Mouse (Mus musculus) neural tube, embryonic 14.5 days (tissue): ENCODE results near the gene Cckbr. TPM values are rescaled to one million over a fixed set of nuclear protein-coding genes. Genes with fewer than 3 reads are reported as not detected.
"Not testable (repeated sequence)": the region's sequence is repeated elsewhere in the genome, so short reads cannot be mapped to it uniquely, and the experiment has no call there.

ENCODE experiments used
- ATAC-seq: fragments of 200-750 bp; cut with Nextera tagmentation; 2 replicates; pipeline ENCODE4 v1.8.0; 2017; ENCODE audit warnings: low read depth, mild to moderate bottlenecking, moderate TSS enrichment, moderate library complexity
- H3K27ac ChIP-seq: fragments of 300-500 bp; sonication (generic); 2 replicates; pipeline ENCODE4 v1.5.1; 2014; ENCODE audit warnings: low read depth, mild to moderate bottlenecking, control low read depth, low read length, moderate library complexity, mixed read lengths
- H3K27me3 ChIP-seq: fragments of 300-500 bp; sonication (generic); 2 replicates; pipeline ENCODE4 v1.6.1; 2014; ENCODE audit warnings: low read length; ENCODE audit not compliant: control insufficient read depth, insufficient read depth
- H3K36me3 ChIP-seq: fragments of 300-500 bp; sonication (generic); 2 replicates; pipeline ENCODE4 v1.6.1; 2014; ENCODE audit warnings: low read length, mixed read lengths; ENCODE audit not compliant: control insufficient read depth, insufficient read depth
- H3K4me1 ChIP-seq: fragments of 300-500 bp; sonication (generic); 2 replicates; pipeline ENCODE4 v1.6.1; 2014; ENCODE audit warnings: low read length; ENCODE audit not compliant: control insufficient read depth, insufficient read depth
- H3K4me2 ChIP-seq: fragments of 300-500 bp; sonication (generic); 2 replicates; pipeline ENCODE4 v1.6.1; 2014; ENCODE audit warnings: mild to moderate bottlenecking, low read depth, low read length, control low read depth
- H3K4me3 ChIP-seq: fragments of 300-500 bp; sonication (generic); 2 replicates; pipeline ENCODE4 v1.5.1; 2014; ENCODE audit warnings: low read depth, low read length, control low read depth, mixed read lengths
- H3K9ac ChIP-seq: fragments of 300-500 bp; sonication (generic); replicated peaks from 2 replicates; pipeline ENCODE4 v1.6.1; 2014; ENCODE audit warnings: low read depth, mild to moderate bottlenecking, control low read depth, low read length, mixed read lengths
- H3K9me3 ChIP-seq: fragments of 300-500 bp; sonication (generic); 2 replicates; pipeline ENCODE4 v1.6.1; 2016; ENCODE audit warnings: low read length; ENCODE audit not compliant: control insufficient read depth
- WGBS: fragments of 180-500 bp; shearing (Covaris S2); extraction: QIAGEN DNeasy Blood & Tissue Kit; methylation state at CpG from one replicate; pipeline ENCODE4 v1.1.7; 2014; 5-methylcytosine and 5-hydroxymethylcytosine counted together
- polyA plus RNA-seq: library from polyadenylated mRNA; unstranded; fragments of >200 nt; fragmentation: Nextera tagmentation; extraction: Ambion mirVana; gene quantifications from 2 replicates; pipeline ENCODE4 v1.2.1, GENCODE M21; 2014

The Cckbr gene
- polyA plus RNA-seq, 1 experiment from 2014 or later = 4.4 TPM

GRCm38 (mm10) chr7:105426051-105426450 lies 520 bp downstream of the Cckbr start:
- ATAC-seq = peak; percentile 69
- H3K4me2 ChIP-seq = peak overlapping the region; percentile 88
- 0 out of 2 replicates have a peak, but pooled peaks cover 2% of the 10 kb centered on the region for H3K27me3 ChIP-seq
- H3K27ac ChIP-seq = no peak overlapping the region
- WGBS = 0% methylated on average over 11 of the region's 11 CpGs
- peak overlapping the region; percentile 46 for H3K4me3 ChIP-seq
- H3K36me3 ChIP-seq = no peaks in the 10 kb centered on the region
- H3K9me3 ChIP-seq = no peaks in the 10 kb centered on the region
- H3K4me1 ChIP-seq = no peaks in the 10 kb centered on the region
- peak overlapping the region; percentile 53 for H3K9ac ChIP-seq

GRCm38 (mm10) chr7:105432058-105432457 lies 6.5 kb downstream of the Cckbr start:
- H3K4me1 ChIP-seq = no peaks in the 10 kb centered on the region
- H3K27me3 ChIP-seq = no peaks in the 10 kb centered on the region
- no peaks in the 10 kb centered on the region for H3K9me3 ChIP-seq
- 62% methylated on average over 1 of the region's 1 CpGs for WGBS
- H3K27ac ChIP-seq = no peak overlapping the region
- H3K4me2 ChIP-seq = no peak overlapping the region
- H3K36me3 ChIP-seq = no peaks in the 10 kb centered on the region
- H3K9ac ChIP-seq = no peak overlapping the region
- ATAC-seq = no peak
- no peak overlapping the region for H3K4me3 ChIP-seq

GRCm38 (mm10) chr7:105433859-105434258 lies 8.3 kb downstream of the Cckbr start:
- Histone ChIP-seq H3K36me3 (no peaks in the 10 kb centered on the region), H3K9me3 (no peaks in the 10 kb centered on the region), H3K4me3 (no peak overlapping the region), H3K27me3 (no peaks in the 10 kb centered on the region), H3K9ac (no peak overlapping the region), H3K4me1 (no peaks in the 10 kb centered on the region), H3K4me2 (no peak overlapping the region), H3K27ac (no peak overlapping the region)
- no peak for ATAC-seq
- 88% methylated on average over 17 of the region's 17 CpGs for WGBS

- H3K27me3 ChIP-seq = no peaks in the 10 kb centered on the region
- 86% methylated on average over 22 of the region's 22 CpGs for WGBS
- H3K9me3 ChIP-seq = no peaks in the 10 kb centered on the region
- H3K4me2 ChIP-seq = no peak overlapping the region
- no peak overlapping the region for H3K9ac ChIP-seq
- no peak overlapping the region for H3K4me3 ChIP-seq
- H3K36me3 ChIP-seq = no peaks in the 10 kb centered on the region
- no peaks in the 10 kb centered on the region for H3K4me1 ChIP-seq
- no peak overlapping the region for H3K27ac ChIP-seq
- no peak for ATAC-seq
Observed at GRCm38 (mm10) chr7:105434798-105435197, 9.3 kb downstream of the Cckbr start.

GRCm38 (mm10) chr7:105437979-105438772 lies 12.6 kb downstream of the Cckbr start:
- H3K27ac ChIP-seq = no peak overlapping the region
- H3K9me3 ChIP-seq = no peaks in the 10 kb centered on the region
- no peak for ATAC-seq
- no peak overlapping the region for H3K4me2 ChIP-seq
- no peak overlapping the region for H3K4me3 ChIP-seq
- WGBS = 81% methylated on average over 7 of the region's 7 CpGs
- no peak overlapping the region for H3K9ac ChIP-seq
- H3K36me3 ChIP-seq = no peaks in the 10 kb centered on the region
- no peaks in the 10 kb centered on the region for H3K27me3 ChIP-seq
- no peaks in the 10 kb centered on the region for H3K4me1 ChIP-seq

GRCm38 (mm10) chr7:105441426-105441825 lies 15.9 kb downstream of the Cckbr start:
- H3K27me3 ChIP-seq = no peaks in the 10 kb centered on the region
- 70% methylated on average over 4 of the region's 4 CpGs for WGBS

GRCm38 (mm10) chr7:105445076-105445475 lies 19.5 kb downstream of the Cckbr start:
- H3K4me2 ChIP-seq = no peak overlapping the region
- H3K4me1 ChIP-seq = no peaks in the 10 kb centered on the region
- H3K27me3 ChIP-seq = no peaks in the 10 kb centered on the region
- 81% methylated on average over 3 of the region's 3 CpGs for whole genome bisulfite sequencing
- no peaks in the 10 kb centered on the region for H3K9me3 ChIP-seq
- H3K27ac ChIP-seq = no peak overlapping the region
- no peaks in the 10 kb centered on the region for H3K36me3 ChIP-seq
- no peak for ATAC-seq
- no peak overlapping the region for H3K4me3 ChIP-seq
- H3K9ac ChIP-seq = no peak overlapping the region

More at GRCm38 (mm10) chr7:105441426-105441825, 15.9 kb downstream of the Cckbr start:
- Histone ChIP-seq H3K27ac (no peak overlapping the region), H3K36me3 (no peaks in the 10 kb centered on the region), H3K4me2 (no peak overlapping the region), H3K4me3 (no peak overlapping the region), H3K9me3 (no peaks in the 10 kb centered on the region), H3K9ac (no peak overlapping the region), H3K4me1 (no peaks in the 10 kb centered on the region)
- no peak for ATAC-seq

GRCm38 (mm10) chr7:105453345-105453744 lies 27.8 kb downstream of the Cckbr start:
- H3K27me3 ChIP-seq, H3K9ac ChIP-seq, ATAC-seq, H3K27ac ChIP-seq, H3K36me3 ChIP-seq, H3K4me1 ChIP-seq, H3K9me3 ChIP-seq, H3K4me3 ChIP-seq, H3K4me2 ChIP-seq: not testable (repeated sequence)
- WGBS = 91% methylated on average over 4 of the region's 4 CpGs

GRCm38 (mm10) chr7:105458546-105458945 lies 33.0 kb downstream of the Cckbr start:
- Histone ChIP-seq H3K36me3 (no peaks in the 10 kb centered on the region), H3K4me1 (no peaks in the 10 kb centered on the region)

More at GRCm38 (mm10) chr7:105458546-105458945, 33.0 kb downstream of the Cckbr start:
- Histone ChIP-seq H3K27ac (no peak overlapping the region), H3K27me3 (no peaks in the 10 kb centered on the region), H3K4me2 (no peak overlapping the region), H3K9ac (no peak overlapping the region), H3K9me3 (no peaks in the 10 kb centered on the region), H3K4me3 (no peak overlapping the region)
- ATAC-seq = no peak
